Mouse (Mus musculus) liver, embryonic 14.5 days (tissue): ENCODE results near the gene Alyref. TPM values are rescaled to one million over a fixed set of nuclear protein-coding genes. Genes with fewer than 3 reads are reported as not detected.

Source experiments
- ATAC-seq: fragments of 200-750 bp; cut with Nextera tagmentation; 2 replicates; pipeline ENCODE4 v1.8.0; 2017; ENCODE audit warnings: moderate number of reproducible peaks, mild to moderate bottlenecking, moderate library complexity; ENCODE audit not compliant: insufficient read depth
- DNase-seq, 3 experiments: peaks; one replicate each; pipeline ENCODE4 v3.0.0-alpha.2; 2012 to 2013; ENCODE audit warnings: low read depth in 3 of 3, low spot score in 3 of 3
- H3K27ac ChIP-seq: fragments of 300-500 bp; sonication (generic); 2 replicates; pipeline ENCODE4 v1.5.1; 2014; ENCODE audit warnings: moderate library complexity, mild to moderate bottlenecking, control low read depth, inconsistent platforms
- H3K27me3 ChIP-seq: fragments of 300-500 bp; sonication (generic); 2 replicates; pipeline ENCODE4 v1.6.1; 2014; ENCODE audit warnings: mild to moderate bottlenecking, low read length, moderate library complexity; ENCODE audit not compliant: control insufficient read depth, insufficient read depth
- H3K36me3 ChIP-seq: fragments of 300-500 bp; sonication (generic); replicated peaks from 2 replicates; pipeline ENCODE4 v1.6.1; 2014; ENCODE audit warnings: low read depth; ENCODE audit not compliant: control insufficient read depth, insufficient read depth
- H3K4me1 ChIP-seq, 2 experiments: fragments of 200-500 bp in 1 of 2; fragments of 300-500 bp in 1 of 2; sonication (generic) in 1 of 2; replicated peaks; 2 replicates each; pipeline ENCODE4 v1.6.1; 2012 to 2014; ENCODE audit warnings: antibody characterized with exemption in 1 of 2, inconsistent platforms in 1 of 2, low read length in 1 of 2; ENCODE audit not compliant: control insufficient read depth in 2 of 2, insufficient read depth in 2 of 2
- H3K4me2 ChIP-seq: fragments of 300-500 bp; sonication (generic); 2 replicates; pipeline ENCODE4 v1.6.1; 2014; ENCODE audit warnings: low read depth, mild to moderate bottlenecking, control low read depth, moderate library complexity
- H3K4me3 ChIP-seq, 2 experiments: fragments of 200-500 bp in 1 of 2; fragments of 300-500 bp in 1 of 2; sonication (generic) in 1 of 2; 2 replicates each; pipeline ENCODE4 v1.5.1; 2012 to 2014; ENCODE audit warnings: low read depth in 2 of 2, low read length in 2 of 2, mild to moderate bottlenecking in 2 of 2, control low read depth in 1 of 2, inconsistent platforms in 1 of 2, moderate library complexity in 1 of 2; ENCODE audit not compliant: insufficient read depth in 1 of 2
- H3K9ac ChIP-seq: fragments of 300-500 bp; sonication (generic); replicated peaks from 2 replicates; pipeline ENCODE4 v1.6.1; 2014; ENCODE audit warnings: mild to moderate bottlenecking, control low read depth, moderate library complexity
- H3K9me3 ChIP-seq: fragments of 300-500 bp; sonication (generic); 2 replicates; pipeline ENCODE4 v1.6.1; 2016; ENCODE audit warnings: low read length, mixed read lengths; ENCODE audit not compliant: control insufficient read depth
- CTCF ChIP-seq: IDR thresholded peaks from 2 replicates; pipeline ENCODE4 v1.5.1; 2016; ENCODE audit warnings: antibody characterized with exemption, low read depth, control low read depth
- EP300 ChIP-seq: IDR thresholded peaks from 2 replicates; pipeline ENCODE4 v1.6.1; 2016; ENCODE audit warnings: antibody characterized with exemption, low read depth
- WGBS: fragments of 180-500 bp; shearing (Covaris S2); extraction: QIAGEN DNeasy Blood & Tissue Kit; methylation state at CpG from one replicate; pipeline ENCODE4 v1.1.7; 2014; ENCODE audit not compliant: insufficient replicate concordance; 5-methylcytosine and 5-hydroxymethylcytosine counted together
- polyA plus RNA-seq, 2 experiments: library from polyadenylated mRNA; depleted of rRNA in 1 of 2; stranded (reverse) in 1 of 2; unstranded in 1 of 2; fragments of >200 nt; fragmentation: Nextera tagmentation in 1 of 2; extraction: Ambion mirVana in 1 of 2; gene quantifications; 2 replicates each; pipeline versions ENCODE4 v1.2.1 to v1.2.3; 2012 to 2014

Gene Alyref
- polyA plus RNA-seq, 2 experiments, result 110 to 349 TPM

- H3K27ac ChIP-seq, result no peak overlapping the region
- no peak for ATAC-seq
- TF ChIP-seq CTCF, result peak; percentile 98
- TF ChIP-seq EP300, result no peak
- no peak overlapping the region for H3K4me3 ChIP-seq
- peaks cover 4% of the 10 kb centered on the region; the same call in 1 of the 2 replicates for H3K27me3 ChIP-seq
- DNase-seq, result no peak
- H3K9me3 ChIP-seq, result no peaks in the 10 kb centered on the region
- no peak overlapping the region for H3K4me2 ChIP-seq
- no peak overlapping the region for H3K9ac ChIP-seq
- peaks cover 12 to 21% of the 10 kb centered on the region in 2 experiments for H3K4me1 ChIP-seq
- peaks cover 14% of the 10 kb centered on the region for H3K36me3 ChIP-seq
- 51% methylated on average over 6 of the region's 6 CpGs for WGBS
Measured at GRCm38 (mm10) chr11:120612763-120613162, 14.6 kb upstream of the Alyref start.

GRCm38 (mm10) chr11:120610477-120611046 lies 12.4 kb upstream of the Alyref start:
- Histone ChIP-seq H3K4me1 (peaks cover 4 to 9% of the 10 kb centered on the region in 2 experiments; a peak in 3 of 4 replicates), H3K27ac (no peak overlapping the region), H3K9ac (no peak overlapping the region), H3K9me3 (no peaks in the 10 kb centered on the region), H3K27me3 (peaks cover 4% of the 10 kb centered on the region; the same call in 1 of the 2 replicates), H3K4me2 (no peak overlapping the region), H3K4me3 (no peak overlapping the region), H3K36me3 (peaks cover 14% of the 10 kb centered on the region)
- TF ChIP-seq EP300 (no peak), CTCF (no peak)
- ATAC-seq (no peak), DNase-seq (no peak)
- WGBS, result 77% methylated on average over 9 of the region's 9 CpGs

- H3K27ac ChIP-seq, result no peak overlapping the region
- ATAC-seq (peak; percentile 47), DNase-seq (no peak)
- peaks cover 4% of the 10 kb centered on the region; the same call in 1 of the 2 replicates for H3K27me3 ChIP-seq
- peaks cover 25% of the 10 kb centered on the region for H3K36me3 ChIP-seq
- TF ChIP-seq CTCF, result no peak
- TF ChIP-seq EP300, result no peak
- H3K9ac ChIP-seq, result peak overlapping the region; percentile 34
- H3K4me3 ChIP-seq, result no peak overlapping the region
- H3K4me1 ChIP-seq, result peaks cover 4 to 9% of the 10 kb centered on the region in 2 experiments; a peak in 3 of 4 replicates
- WGBS, result 19% methylated on average over 8 of the region's 8 CpGs
- peak overlapping the region; percentile 50 for H3K4me2 ChIP-seq
- no peaks in the 10 kb centered on the region for H3K9me3 ChIP-seq
Measured at GRCm38 (mm10) chr11:120609250-120609649, 11.1 kb upstream of the Alyref start.

GRCm38 (mm10) chr11:120608241-120609034 lies 10.3 kb upstream of the Alyref start, which contains the start of gene Npb:
Npb (plus strand) TSS chr11:120608477.
- ATAC-seq, result 0 out of 2 replicates have a peak, but pooled peaks have one; percentile 1
- no peak for DNase-seq
- H3K4me3 ChIP-seq, result peak within 1 kb of the TSS in 1 of 2 experiments; percentile 34; a peak in 2 of 4 replicates

GRCm38 (mm10) chr11:120606764-120607163 lies 8.6 kb upstream of the Alyref start:
- H3K4me1 ChIP-seq, result peaks cover 8 to 24% of the 10 kb centered on the region in 2 experiments
- TF ChIP-seq CTCF (no peak), EP300 (no peak)
- no peak for DNase-seq
- H3K9me3 ChIP-seq, result no peaks in the 10 kb centered on the region
- H3K36me3 ChIP-seq, result peaks cover 26% of the 10 kb centered on the region
- H3K9ac ChIP-seq, result no peak overlapping the region
- 62% methylated on average over 4 of the region's 4 CpGs for WGBS
- ATAC-seq, result no peak
- no peak overlapping the region for H3K4me3 ChIP-seq
- no peak overlapping the region for H3K27ac ChIP-seq
- peaks cover 4% of the 10 kb centered on the region; the same call in 1 of the 2 replicates for H3K27me3 ChIP-seq
- no peak overlapping the region for H3K4me2 ChIP-seq

More at GRCm38 (mm10) chr11:120608241-120609034, 10.3 kb upstream of the Alyref start, which contains the start of gene Npb:
- Histone ChIP-seq H3K36me3 (peaks cover 29% of the 10 kb centered on the region), H3K27me3 (peaks cover 4% of the 10 kb centered on the region; the same call in 1 of the 2 replicates), H3K27ac (no peak within 1 kb of the TSS), H3K4me1 (peaks cover 8 to 16% of the 10 kb centered on the region in 2 experiments; a peak in 3 of 4 replicates), H3K9me3 (no peaks in the 10 kb centered on the region), H3K4me2 (peak within 1 kb of the TSS; percentile 50), H3K9ac (peak within 1 kb of the TSS; percentile 34)
- 16% methylated on average over 45 of the region's 45 CpGs for WGBS
- TF ChIP-seq EP300, result no peak
- TF ChIP-seq CTCF, result no peak
